ENCODE assay signal across 9 mouse cellular contexts in the genomic region with DNA sequence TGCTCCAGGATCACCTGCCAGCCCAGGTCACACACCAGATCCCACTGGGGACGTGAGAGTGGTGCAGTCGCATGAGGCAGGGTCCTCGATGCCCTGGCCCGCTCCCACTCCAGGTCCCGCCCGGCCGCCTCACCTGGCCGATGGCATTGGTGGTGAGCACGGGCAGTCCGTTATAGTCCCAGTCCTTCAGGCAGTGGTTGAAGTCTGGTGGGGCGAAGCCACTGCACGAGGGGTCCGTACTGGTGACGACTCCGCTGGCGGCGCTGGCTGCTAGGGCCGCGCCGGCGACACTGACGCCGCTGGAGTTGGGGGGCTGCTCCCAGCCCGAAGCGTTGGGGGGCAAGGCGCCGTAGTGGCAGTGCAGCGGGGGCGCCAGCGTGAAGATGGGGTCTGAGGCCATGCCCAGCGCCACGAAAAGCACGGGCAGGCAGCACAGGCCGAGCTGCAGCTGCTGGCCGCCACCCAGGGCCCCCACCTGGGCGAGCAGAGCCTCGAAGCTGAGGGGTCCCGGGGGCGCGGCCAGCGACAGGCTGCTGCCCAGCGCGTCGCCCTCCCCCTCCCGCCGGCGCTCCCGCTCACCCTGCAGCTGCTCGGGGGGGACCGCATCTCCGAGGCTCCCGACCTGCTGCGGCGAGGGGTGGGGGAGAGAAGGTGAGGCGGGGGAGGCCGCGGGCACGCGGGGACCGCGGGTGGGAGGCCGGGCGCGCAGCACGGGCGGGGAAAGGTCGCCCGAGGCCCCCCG. TPM values are rescaled to one million over a fixed set of nuclear protein-coding genes. Genes with fewer than 3 reads are reported as not detected.
A peak's percentile ranks its signal among the peaks of the same experiment; 100 is the strongest.
DNase-seq lines count a peak whose midpoint lies in the region; ATAC-seq and TF ChIP-seq lines count a peak whose summit lies in the region.
"Had no signal": no experiment of that assay in that cellular context is flagged by ENCODE, and none has a peak within 500 bp of the region (broad histone marks: within the 10 kb centered on the region; RNA-seq: fewer than 3 reads in every experiment).

No protein-coding gene starts in this region.

- no peak for TF ChIP-seq CTCF in brain, embryonic 14.5 days (IDR thresholded peaks at IDR 0.05; ENCODE audit: borderline replicate concordance, extremely low read depth, insufficient read depth, insufficient read length)

- DNase-seq in kidney, postnatal 25 days: no peak
- DNase-seq in brain, embryonic 14.5 days (ENCODE audit: low read depth): peak; percentile 64
- peak; percentile 40 for DNase-seq in embryonic facial prominence, embryonic 11.5 days (ENCODE audit: low spot score)
- no peak for DNase-seq in urinary bladder, postnatal 4 days (ENCODE audit: low spot score in 2 of 2)

- peak overlapping the region; percentile 98 for H3K4me2 ChIP-seq in kidney, embryonic 16.5 days (replicated peaks; ENCODE audit: low read depth, low read length)
- peak overlapping the region; percentile 98 for H3K4me2 ChIP-seq in embryonic facial prominence, embryonic 11.5 days (ENCODE audit: low read depth, low read length)
- peak overlapping the region; percentile 99 for H3K4me2 ChIP-seq in intestine, embryonic 15.5 days (replicated peaks)
- peak overlapping the region; percentile 96 for H3K4me2 ChIP-seq in neural tube, embryonic 13.5 days

- TF ChIP-seq POLR2A in brain, embryonic 14.5 days (IDR thresholded peaks at IDR 0.05; ENCODE audit: borderline replicate concordance, extremely low read depth, insufficient read depth, insufficient read length, poor library complexity, severe bottlenecking): no peak

- peaks cover 20% of the 10 kb centered on the region for H3K4me1 ChIP-seq in kidney, embryonic 16.5 days (ENCODE audit: insufficient read depth, low read length)
- H3K4me1 ChIP-seq in embryonic facial prominence, embryonic 11.5 days (ENCODE audit: control insufficient read depth, insufficient read depth, low read length): no peaks in the 10 kb centered on the region; the same call in 1 of the 2 replicates
- peaks cover 10% of the 10 kb centered on the region; the same call in 1 of the 2 replicates for H3K4me1 ChIP-seq in intestine, embryonic 15.5 days (replicated peaks)
- peaks cover 60% of the 10 kb centered on the region for H3K4me1 ChIP-seq in neural tube, embryonic 13.5 days (replicated peaks)

- peaks cover 24% of the 10 kb centered on the region for H3K36me3 ChIP-seq in kidney, embryonic 16.5 days (ENCODE audit: insufficient read depth, low read length)
- H3K36me3 ChIP-seq in embryonic facial prominence, embryonic 11.5 days (replicated peaks; ENCODE audit: control insufficient read depth, insufficient read depth, low read depth, low read length): peaks cover 5% of the 10 kb centered on the region
- H3K36me3 ChIP-seq in intestine, embryonic 15.5 days: peaks cover 5% of the 10 kb centered on the region; the same call in 1 of the 2 replicates
- H3K36me3 ChIP-seq in neural tube, embryonic 13.5 days: peaks cover 44% of the 10 kb centered on the region

- H3K27ac ChIP-seq in kidney, embryonic 16.5 days (ENCODE audit: low read length): peak overlapping the region; percentile 75
- H3K27ac ChIP-seq in embryonic facial prominence, embryonic 11.5 days (replicated peaks; ENCODE audit: low read depth, low read length): peak overlapping the region; percentile 78
- H3K27ac ChIP-seq in intestine, embryonic 15.5 days: peak overlapping the region; percentile 68; the same call in 1 of the 2 replicates
- peak overlapping the region; percentile 94 for H3K27ac ChIP-seq in neural tube, embryonic 13.5 days (replicated peaks)
- H3K27ac ChIP-seq: macrophage had no signal

- 3% methylated on average over 49 of the region's 69 CpGs for WGBS in kidney, embryonic 16.5 days
- WGBS in embryonic facial prominence, embryonic 11.5 days: 2% methylated on average over 41 of the region's 69 CpGs
- WGBS in intestine, embryonic 15.5 days: 2% methylated on average over 54 of the region's 69 CpGs
- 3% methylated on average over 62 of the region's 69 CpGs for WGBS in neural tube, embryonic 13.5 days

- no peaks in the 10 kb centered on the region for H3K9me3 ChIP-seq in kidney, embryonic 16.5 days (ENCODE audit: low read length)
- no peaks in the 10 kb centered on the region for H3K9me3 ChIP-seq in embryonic facial prominence, embryonic 11.5 days (replicated peaks; ENCODE audit: control insufficient read depth, low read length)
- no peaks in the 10 kb centered on the region for H3K9me3 ChIP-seq in intestine, embryonic 15.5 days
- no peaks in the 10 kb centered on the region for H3K9me3 ChIP-seq in neural tube, embryonic 13.5 days

- peak overlapping the region; percentile 85 for H3K9ac ChIP-seq in kidney, embryonic 16.5 days (replicated peaks; ENCODE audit: low read length)
- peak overlapping the region; percentile 87 for H3K9ac ChIP-seq in embryonic facial prominence, embryonic 11.5 days (replicated peaks; ENCODE audit: low read length)
- peak overlapping the region; percentile 93 for H3K9ac ChIP-seq in intestine, embryonic 15.5 days
- H3K9ac ChIP-seq in neural tube, embryonic 13.5 days: peak overlapping the region; percentile 99

- ATAC-seq in kidney, embryonic 16.5 days (ENCODE audit: low FRiP score, low TSS enrichment): peak; percentile 52
- ATAC-seq in embryonic facial prominence, embryonic 11.5 days (replicated peaks; ENCODE audit: insufficient number of reproducible peaks, low FRiP score, low TSS enrichment, low read depth): peak; percentile 45; the same call in 1 of the 2 replicates
- ATAC-seq in intestine, embryonic 15.5 days: peak; percentile 78
- peak; percentile 79 for ATAC-seq in neural tube, embryonic 13.5 days (ENCODE audit: low read depth)
- ATAC-seq in erythroid progenitor cell, adult 5-6 weeks (replicated peaks; ENCODE audit: low FRiP score, poor library complexity, severe bottlenecking): no peak

- no peaks in the 10 kb centered on the region for H3K27me3 ChIP-seq in kidney, embryonic 16.5 days (ENCODE audit: insufficient read depth, low read length)
- no peaks in the 10 kb centered on the region for H3K27me3 ChIP-seq in embryonic facial prominence, embryonic 11.5 days (ENCODE audit: control insufficient read depth, insufficient read depth, low read length)
- H3K27me3 ChIP-seq in intestine, embryonic 15.5 days (replicated peaks): 0 out of 2 replicates have a peak, but pooled peaks cover 2% of the 10 kb centered on the region
- no peaks in the 10 kb centered on the region for H3K27me3 ChIP-seq in neural tube, embryonic 13.5 days

- peak overlapping the region; percentile 86 for H3K4me3 ChIP-seq in kidney, embryonic 16.5 days (ENCODE audit: low read length)
- peak overlapping the region; percentile 89 for H3K4me3 ChIP-seq in embryonic facial prominence, embryonic 11.5 days (ENCODE audit: low read depth, low read length)
- H3K4me3 ChIP-seq in intestine, embryonic 15.5 days (replicated peaks): peak overlapping the region; percentile 94
- H3K4me3 ChIP-seq in neural tube, embryonic 13.5 days: peak overlapping the region; percentile 87

RNA-seq across cellular contexts. Expression of gene Slc22a17, which starts 0.7 kb away (rescaled TPM):
- polyA plus RNA-seq in kidney, embryonic 16.5 days (2015; fragmentation: Nextera tagmentation; extraction: Ambion mirVana): 45.9 and 55.1 TPM in 2 replicates
- 466 and 718 TPM in 2 replicates for polyA plus RNA-seq in brain, embryonic 14.5 days (2012; rRNA removed)
- 36.6 and 38.2 TPM in 2 replicates for polyA plus RNA-seq in embryonic facial prominence, embryonic 11.5 days (2014; fragmentation: Nextera tagmentation; extraction: Ambion mirVana)
- polyA plus RNA-seq in intestine, embryonic 15.5 days (2015; fragmentation: Nextera tagmentation; extraction: Ambion mirVana): 30.2 and 33.2 TPM in 2 replicates
- polyA plus RNA-seq in neural tube, embryonic 13.5 days (2015; fragmentation: Nextera tagmentation; extraction: Ambion mirVana): 153 TPM in 2 replicates
- not detected in 2 replicates for total RNA-seq in erythroid progenitor cell, adult 5-6 weeks (2015; ENCODE audit: low replicate concordance)
- not detected in 2 replicates for total RNA-seq in erythroid progenitor cell, adult 5-6 weeks (2017; ENCODE audit: low replicate concordance)
- polyA plus RNA-seq: macrophage had no signal

RNA-seq across cellular contexts. Expression of gene Efs, which starts 13.6 kb away (rescaled TPM):
- 30.0 and 33.0 TPM in 2 replicates for polyA plus RNA-seq in kidney, embryonic 16.5 days (2015; fragmentation: Nextera tagmentation; extraction: Ambion mirVana)
- 30.9 and 35.3 TPM in 2 replicates for polyA plus RNA-seq in brain, embryonic 14.5 days (2012; rRNA removed)
- polyA plus RNA-seq in embryonic facial prominence, embryonic 11.5 days (2014; fragmentation: Nextera tagmentation; extraction: Ambion mirVana): 29.0 and 29.9 TPM in 2 replicates
- polyA plus RNA-seq in intestine, embryonic 15.5 days (2015; fragmentation: Nextera tagmentation; extraction: Ambion mirVana): 20.0 and 20.7 TPM in 2 replicates
- polyA plus RNA-seq in neural tube, embryonic 13.5 days (2015; fragmentation: Nextera tagmentation; extraction: Ambion mirVana): 13.8 and 16.0 TPM in 2 replicates
- total RNA-seq in erythroid progenitor cell, adult 5-6 weeks (2015; ENCODE audit: low replicate concordance): not detected in 2 replicates
- not detected in 2 replicates for total RNA-seq in erythroid progenitor cell, adult 5-6 weeks (2017; ENCODE audit: low replicate concordance)
- polyA plus RNA-seq: macrophage had no signal

RNA-seq across cellular contexts. Expression of gene Pabpn1, which starts 20.0 kb away (rescaled TPM):
- 135 and 141 TPM in 2 replicates for polyA plus RNA-seq in kidney, embryonic 16.5 days (2015; fragmentation: Nextera tagmentation; extraction: Ambion mirVana)
- 517 and 822 TPM in 2 replicates for polyA plus RNA-seq in brain, embryonic 14.5 days (2012; rRNA removed)
- 149 and 167 TPM in 2 replicates for polyA plus RNA-seq in embryonic facial prominence, embryonic 11.5 days (2014; fragmentation: Nextera tagmentation; extraction: Ambion mirVana)
- polyA plus RNA-seq in intestine, embryonic 15.5 days (2015; fragmentation: Nextera tagmentation; extraction: Ambion mirVana): 108 and 119 TPM in 2 replicates
- polyA plus RNA-seq in neural tube, embryonic 13.5 days (2015; fragmentation: Nextera tagmentation; extraction: Ambion mirVana): 153 and 160 TPM in 2 replicates
- total RNA-seq in erythroid progenitor cell, adult 5-6 weeks (2015; ENCODE audit: low replicate concordance): 49.9 and 68.1 TPM in 2 replicates
- 115 and 120 TPM in 2 replicates for total RNA-seq in erythroid progenitor cell, adult 5-6 weeks (2017; ENCODE audit: low replicate concordance)

RNA-seq across cellular contexts. Expression of gene Il25, which starts 20.2 kb away (rescaled TPM):
- polyA plus RNA-seq in kidney, embryonic 16.5 days (2015; fragmentation: Nextera tagmentation; extraction: Ambion mirVana): 0.17 TPM in 1 of 2 replicates, not detected in the other
- 0.27 and 0.57 TPM in 2 replicates for polyA plus RNA-seq in brain, embryonic 14.5 days (2012; rRNA removed)
- polyA plus RNA-seq in embryonic facial prominence, embryonic 11.5 days (2014; fragmentation: Nextera tagmentation; extraction: Ambion mirVana): not detected in 2 replicates
- polyA plus RNA-seq in intestine, embryonic 15.5 days (2015; fragmentation: Nextera tagmentation; extraction: Ambion mirVana): not detected in 2 replicates
- 1.3 and 1.6 TPM in 2 replicates for polyA plus RNA-seq in neural tube, embryonic 13.5 days (2015; fragmentation: Nextera tagmentation; extraction: Ambion mirVana)
- total RNA-seq in erythroid progenitor cell, adult 5-6 weeks (2015; ENCODE audit: low replicate concordance): not detected in 2 replicates
- not detected in 2 replicates for total RNA-seq in erythroid progenitor cell, adult 5-6 weeks (2017; ENCODE audit: low replicate concordance)
- polyA plus RNA-seq: macrophage had no signal

RNA-seq across cellular contexts. Expression of gene Cmtm5, which starts 23.8 kb away (rescaled TPM):
- polyA plus RNA-seq in kidney, embryonic 16.5 days (2015; fragmentation: Nextera tagmentation; extraction: Ambion mirVana): 1.5 and 2.1 TPM in 2 replicates
- 3.8 and 6.1 TPM in 2 replicates for polyA plus RNA-seq in brain, embryonic 14.5 days (2012; rRNA removed)
- polyA plus RNA-seq in embryonic facial prominence, embryonic 11.5 days (2014; fragmentation: Nextera tagmentation; extraction: Ambion mirVana): 2.0 and 2.8 TPM in 2 replicates
- 2.2 and 2.3 TPM in 2 replicates for polyA plus RNA-seq in intestine, embryonic 15.5 days (2015; fragmentation: Nextera tagmentation; extraction: Ambion mirVana)
- 20.2 and 24.7 TPM in 2 replicates for polyA plus RNA-seq in neural tube, embryonic 13.5 days (2015; fragmentation: Nextera tagmentation; extraction: Ambion mirVana)
- not detected in 2 replicates for total RNA-seq in erythroid progenitor cell, adult 5-6 weeks (2015; ENCODE audit: low replicate concordance)
- total RNA-seq in erythroid progenitor cell, adult 5-6 weeks (2017; ENCODE audit: low replicate concordance): not detected in 2 replicates
- polyA plus RNA-seq: macrophage had no signal

Comparison
In these comparisons a context has a peak if more than half of its experiments do, and no peak if none do; other contexts are left out.
1. DNase-seq: peak in brain, embryonic 14.5 days (single experiment) and embryonic facial prominence, embryonic 11.5 days (single experiment); none in kidney, postnatal 25 days (0 of 2) and urinary bladder, postnatal 4 days (0 of 2).
2. Peak in every context shown above with its lines, with median percentiles within 50 percentile points of each other: H3K27ac ChIP-seq, H3K4me2 ChIP-seq, H3K4me3 ChIP-seq and H3K9ac ChIP-seq.